Mouse (Mus musculus): ENCODE measurements around the gene Zbtb4. TPM values are rescaled to one million over a fixed set of nuclear protein-coding genes. Genes with fewer than 3 reads are reported as not detected.
"Not testable (repeated sequence)": the region's sequence is repeated elsewhere in the genome, so short reads cannot be mapped to it uniquely, and the experiment has no call there.

The Zbtb4 gene
- total RNA-seq (2021), result 10 to 100 TPM; 57.7 to 63.8 TPM
- long read RNA-seq, experiment 1, partial matches to known transcripts, result 0 of 11 reads
- long read RNA-seq, experiment 1, other reads (novel, unspliced or antisense), result 11 of 11 reads
- long read RNA-seq, experiment 2, full-length matches to known transcripts, result 1 of 4 reads
- long read RNA-seq, experiment 2, partial matches to known transcripts, result 0 of 4 reads
- long read RNA-seq, experiment 2, other reads (novel, unspliced or antisense), result 3 of 4 reads

GRCm38 (mm10) chr11:69765221-69766125 is at the start of gene Zbtb4:
Zbtb4 (plus strand) TSS chr11:69765912.
- peak; percentile 48 to 77 for DNase-seq

GRCm38 (mm10) chr11:69715929-69716328 is 49.8 kb upstream of the Zbtb4 start:
- peak; percentile 72 for DNase-seq

- peak in 1 of 2 experiments; percentile 42 for DNase-seq
Measured at GRCm38 (mm10) chr11:69716953-69717352, 48.8 kb upstream of the Zbtb4 start.

GRCm38 (mm10) chr11:69718661-69719060 is 47.1 kb upstream of the Zbtb4 start:
- DNase-seq, result no peak

- no peak for DNase-seq
Measured at GRCm38 (mm10) chr11:69719423-69719822, 46.3 kb upstream of the Zbtb4 start.

GRCm38 (mm10) chr11:69720852-69721251 is 44.9 kb upstream of the Zbtb4 start:
- no peak for DNase-seq

- no peak for DNase-seq
Measured at GRCm38 (mm10) chr11:69723074-69723473, 42.6 kb upstream of the Zbtb4 start.

GRCm38 (mm10) chr11:69725951-69726350 is 39.8 kb upstream of the Zbtb4 start:
- DNase-seq, result peak in 1 of 2 experiments; percentile 29

GRCm38 (mm10) chr11:69729063-69729462 is 36.6 kb upstream of the Zbtb4 start:
- peak; percentile 61 to 71 for DNase-seq

GRCm38 (mm10) chr11:69731408-69731807 is 34.3 kb upstream of the Zbtb4 start:
- not testable (repeated sequence) for DNase-seq

- DNase-seq, result no peak
Measured at GRCm38 (mm10) chr11:69751635-69752034, 14.1 kb upstream of the Zbtb4 start.

GRCm38 (mm10) chr11:69752686-69753085 is 13.0 kb upstream of the Zbtb4 start:
- DNase-seq, result peak; percentile 40 to 44

GRCm38 (mm10) chr11:69754233-69754632 is 11.5 kb upstream of the Zbtb4 start:
- DNase-seq, result no peak

GRCm38 (mm10) chr11:69754701-69755100 is 11.0 kb upstream of the Zbtb4 start:
- peak; percentile 16 to 59 for DNase-seq

GRCm38 (mm10) chr11:69757303-69758089 is 8.2 kb upstream of the Zbtb4 start:
- no peak for DNase-seq

- peak; percentile 98 to 99 for DNase-seq
Measured at GRCm38 (mm10) chr11:69758090-69758456, 7.6 kb upstream of the Zbtb4 start.

GRCm38 (mm10) chr11:69758478-69758970 is 7.2 kb upstream of the Zbtb4 start, which contains the start of gene Polr2a:
Polr2a (minus strand) TSS chr11:69758637.
- peak; percentile 96 for DNase-seq

GRCm38 (mm10) chr11:69758971-69759721 is 6.6 kb upstream of the Zbtb4 start:
- peak; percentile 87 to 91 for DNase-seq

GRCm38 (mm10) chr11:69760160-69760900 is 5.4 kb upstream of the Zbtb4 start:
- no peak for DNase-seq

GRCm38 (mm10) chr11:69760901-69761200 is 4.9 kb upstream of the Zbtb4 start:
- no peak for DNase-seq

- DNase-seq, result no peak
Measured at GRCm38 (mm10) chr11:69761868-69762267, 3.8 kb upstream of the Zbtb4 start, which contains the start of gene Slc35g3. Slc35g3 (minus strand) TSS chr11:69761968.
